Mouse (Mus musculus): ENCODE measurements around the gene Vsig1. TPM values are rescaled to one million over a fixed set of nuclear protein-coding genes. Genes with fewer than 3 reads are reported as not detected.

The Vsig1 gene
- polyA plus RNA-seq, 1 experiment from 2014 or later: 0.10 TPM

GRCm38 (mm10) chrX:140983206-140983960 is 76.0 kb downstream of the Vsig1 start:
- Histone ChIP-seq H3K4me3 (ENCODE audit: low read depth, low read length) (no peak overlapping the region), H3K36me3 (replicated peaks; ENCODE audit: control insufficient read depth, insufficient read depth, low read depth, low read length) (no peaks in the 10 kb centered on the region), H3K4me2 (ENCODE audit: low read depth, low read length) (no peak overlapping the region), H3K27me3 (ENCODE audit: control insufficient read depth, insufficient read depth, low read length) (no peaks in the 10 kb centered on the region; the same call in 1 of the 2 replicates), H3K27ac (replicated peaks; ENCODE audit: low read depth, low read length) (no peak overlapping the region), H3K4me1 (ENCODE audit: control insufficient read depth, insufficient read depth, low read length) (no peaks in the 10 kb centered on the region; the same call in 1 of the 2 replicates), H3K9me3 (replicated peaks; ENCODE audit: control insufficient read depth, low read length) (no peaks in the 10 kb centered on the region), H3K9ac (replicated peaks; ENCODE audit: low read length) (no peak overlapping the region)
- DNase-seq (ENCODE audit: low spot score): no peak
- 49% methylated on average over 6 of the region's 6 CpGs for WGBS
- ATAC-seq (replicated peaks; ENCODE audit: insufficient number of reproducible peaks, low FRiP score, low TSS enrichment, low read depth): no peak

DNA sequence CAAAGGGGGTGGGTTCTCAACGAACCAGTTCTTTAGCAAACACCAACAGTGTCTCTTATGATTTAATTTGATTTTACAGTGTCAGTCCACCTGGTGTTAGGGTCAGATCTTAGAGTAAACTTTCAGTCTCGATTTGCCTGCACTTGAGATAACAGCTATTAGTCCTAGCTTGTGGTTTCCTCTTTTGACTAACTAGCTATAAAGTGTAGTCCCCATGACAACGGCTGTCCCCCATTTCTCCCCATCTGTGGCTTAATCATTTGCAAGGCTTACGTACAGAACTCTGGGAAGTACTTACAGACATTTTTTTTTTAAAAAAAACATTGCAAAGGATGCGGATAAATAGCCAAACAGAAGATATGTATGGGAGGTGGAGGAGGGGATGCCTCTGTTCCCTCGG is 77.4 kb downstream of the Vsig1 start:
- Histone ChIP-seq H3K27ac (replicated peaks; ENCODE audit: low read depth, low read length) (no peak overlapping the region), H3K9ac (replicated peaks; ENCODE audit: low read length) (no peak overlapping the region), H3K27me3 (ENCODE audit: control insufficient read depth, insufficient read depth, low read length) (no peaks in the 10 kb centered on the region; the same call in 1 of the 2 replicates), H3K36me3 (replicated peaks; ENCODE audit: control insufficient read depth, insufficient read depth, low read depth, low read length) (no peaks in the 10 kb centered on the region), H3K4me2 (ENCODE audit: low read depth, low read length) (no peak overlapping the region), H3K4me1 (ENCODE audit: control insufficient read depth, insufficient read depth, low read length) (no peaks in the 10 kb centered on the region; the same call in 1 of the 2 replicates), H3K4me3 (ENCODE audit: low read depth, low read length) (no peak overlapping the region), H3K9me3 (replicated peaks; ENCODE audit: control insufficient read depth, low read length) (no peaks in the 10 kb centered on the region)
- DNase-seq (ENCODE audit: low spot score): no peak
- ATAC-seq (replicated peaks; ENCODE audit: insufficient number of reproducible peaks, low FRiP score, low TSS enrichment, low read depth): no peak
- WGBS: 62% methylated on average over 6 of the region's 6 CpGs

GRCm38 (mm10) chrX:140985256-140985655 is 77.8 kb downstream of the Vsig1 start:
- H3K36me3 ChIP-seq (replicated peaks; ENCODE audit: control insufficient read depth, insufficient read depth, low read depth, low read length): no peaks in the 10 kb centered on the region
- no peak overlapping the region for H3K9ac ChIP-seq (replicated peaks; ENCODE audit: low read length)
- no peak overlapping the region for H3K27ac ChIP-seq (replicated peaks; ENCODE audit: low read depth, low read length)
- DNase-seq (ENCODE audit: low spot score): no peak
- H3K4me2 ChIP-seq (ENCODE audit: low read depth, low read length): no peak overlapping the region
- H3K4me1 ChIP-seq (ENCODE audit: control insufficient read depth, insufficient read depth, low read length): no peaks in the 10 kb centered on the region; the same call in 1 of the 2 replicates
- WGBS: 78% methylated on average over 2 of the region's 2 CpGs
- no peaks in the 10 kb centered on the region for H3K9me3 ChIP-seq (replicated peaks; ENCODE audit: control insufficient read depth, low read length)
- ATAC-seq (replicated peaks; ENCODE audit: insufficient number of reproducible peaks, low FRiP score, low TSS enrichment, low read depth): no peak
- H3K4me3 ChIP-seq (ENCODE audit: low read depth, low read length): no peak overlapping the region
- H3K27me3 ChIP-seq (ENCODE audit: control insufficient read depth, insufficient read depth, low read length): no peaks in the 10 kb centered on the region; the same call in none of the 2 replicates

Other genes starting within 250 kb of the Vsig1 start
- 3.0 and 3.1 TPM in 2 replicates for gene Mid2, start 243.0 kb upstream of the Vsig1 start, polyA plus RNA-seq (2014; fragmentation: Nextera tagmentation; extraction: Ambion mirVana)
- gene Tex13b, start 94.2 kb upstream of the Vsig1 start, polyA plus RNA-seq (2014; fragmentation: Nextera tagmentation; extraction: Ambion mirVana): not detected in 2 replicates
- gene Psmd10, start 49.1 kb downstream of the Vsig1 start, polyA plus RNA-seq (2014; fragmentation: Nextera tagmentation; extraction: Ambion mirVana): 49.5 and 52.3 TPM in 2 replicates
- 16.7 and 22.6 TPM in 2 replicates for gene Atg4a, start 49.3 kb downstream of the Vsig1 start, polyA plus RNA-seq (2014; fragmentation: Nextera tagmentation; extraction: Ambion mirVana)

Measured in embryonic facial prominence, embryonic 11.5 days (tissue).